Mouse (Mus musculus) T-cell, adult 2 months (primary cell): ENCODE measurements around the gene Fgd4.

Experiments
- DNase-seq: peaks from one replicate; pipeline ENCODE4 v3.0.0; 2022; ENCODE audit warnings: low spot score

Fgd4 gene

GRCm38 (mm10) chr16:16600461-16600860 lies at the start of gene Fgd4:
Gene Fgd4 (minus strand): TSS chr16:16600549.
- DNase-seq = no peak

- DNase-seq = no peak
Observed at GRCm38 (mm10) chr16:16645148-16645547, 44.8 kb upstream of the Fgd4 start.

DNA sequence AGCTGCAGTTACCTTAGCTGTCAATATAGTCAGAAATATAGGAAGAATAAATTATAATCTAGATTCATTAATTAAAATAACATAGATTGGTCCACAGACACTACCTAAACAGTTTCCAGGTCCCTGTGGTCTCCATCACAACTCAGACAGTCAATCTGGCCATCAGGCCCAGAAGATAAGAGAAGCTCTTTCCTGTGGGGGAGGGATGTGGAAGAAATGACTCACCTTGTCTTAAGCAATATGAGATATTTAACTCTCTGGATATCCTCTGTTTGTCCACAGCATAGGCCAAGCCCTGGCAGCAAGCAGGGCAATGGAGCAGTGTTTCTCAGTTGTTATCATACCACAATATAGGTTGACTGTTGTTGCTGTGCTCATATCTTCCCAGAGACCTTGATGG lies 33.4 kb upstream of the Fgd4 start:
- DNase-seq = no peak

DNA sequence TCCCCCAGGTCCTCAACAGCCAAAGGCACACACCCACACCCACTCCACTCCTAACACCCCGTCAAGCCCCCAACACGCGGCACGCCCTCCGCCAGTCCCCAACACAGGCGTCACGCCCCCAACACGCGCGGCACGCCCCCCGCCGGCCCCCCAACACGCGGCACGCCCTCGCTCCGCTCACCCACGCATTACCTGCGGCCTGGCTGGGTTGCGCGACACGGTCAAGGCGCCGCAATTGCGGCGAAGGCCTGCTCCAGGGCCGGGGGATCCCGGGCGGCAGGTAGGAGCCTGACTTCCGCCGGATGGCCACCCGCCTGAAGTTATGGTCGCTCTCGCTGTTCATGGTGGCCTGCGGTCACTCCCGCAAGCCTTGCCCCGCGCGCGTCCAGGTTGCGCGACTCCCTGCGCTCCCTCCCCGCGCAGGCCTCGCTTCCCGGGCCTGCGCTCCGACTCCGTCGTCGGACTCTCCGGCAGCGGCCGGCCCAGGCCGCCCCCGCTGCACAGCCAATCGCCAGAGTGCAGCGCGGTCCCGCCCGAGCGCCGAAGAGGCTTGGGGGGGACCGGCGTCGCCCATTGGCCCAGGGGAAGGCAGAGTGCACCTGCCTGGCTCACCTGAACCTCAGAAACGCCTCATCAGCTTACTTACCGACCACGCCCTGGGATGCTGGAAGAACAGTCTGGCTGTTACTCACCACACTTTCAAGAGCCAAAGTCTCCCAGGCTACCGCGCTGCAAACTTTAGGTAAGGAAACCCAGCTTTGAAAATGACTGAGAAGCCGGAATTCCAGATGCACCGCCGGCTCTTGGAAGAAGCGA lies 555 bp downstream of the Fgd4 start:
- no peak for DNase-seq

GRCm38 (mm10) chr16:16596582-16596981 lies 3.8 kb downstream of the Fgd4 start:
- no peak for DNase-seq

GRCm38 (mm10) chr16:16592622-16593021 lies 7.7 kb downstream of the Fgd4 start:
- DNase-seq = no peak

- DNase-seq = peak; percentile 16
Observed at GRCm38 (mm10) chr16:16584409-16585032, 15.8 kb downstream of the Fgd4 start.

GRCm38 (mm10) chr16:16576556-16576955 lies 23.8 kb downstream of the Fgd4 start:
- DNase-seq = no peak

GRCm38 (mm10) chr16:16574508-16574907 lies 25.8 kb downstream of the Fgd4 start:
- DNase-seq = no peak

DNA sequence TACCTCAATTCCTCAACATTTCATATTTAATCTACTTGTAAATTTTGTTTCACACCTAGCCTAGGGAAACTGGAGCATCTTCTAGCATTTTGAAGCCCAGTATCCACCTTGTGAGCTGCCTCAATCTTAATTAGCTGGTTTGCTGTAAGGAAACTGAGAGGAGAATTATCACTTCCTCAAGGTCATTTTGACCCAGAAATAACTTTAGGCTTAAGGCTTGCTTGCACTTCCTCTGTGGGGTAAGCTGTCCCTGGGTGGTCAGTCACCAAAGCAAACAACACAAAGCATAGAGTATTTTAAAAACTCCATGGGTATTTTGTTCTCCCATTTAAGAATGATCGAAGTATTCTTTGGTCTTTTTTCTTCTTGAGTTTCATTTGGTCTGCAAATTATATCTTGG lies 27.2 kb downstream of the Fgd4 start:
- DNase-seq = no peak

GRCm38 (mm10) chr16:16571356-16571755 lies 29.0 kb downstream of the Fgd4 start:
- DNase-seq = no peak

- no peak for DNase-seq
Observed at GRCm38 (mm10) chr16:16566786-16567185, 33.6 kb downstream of the Fgd4 start.

DNA sequence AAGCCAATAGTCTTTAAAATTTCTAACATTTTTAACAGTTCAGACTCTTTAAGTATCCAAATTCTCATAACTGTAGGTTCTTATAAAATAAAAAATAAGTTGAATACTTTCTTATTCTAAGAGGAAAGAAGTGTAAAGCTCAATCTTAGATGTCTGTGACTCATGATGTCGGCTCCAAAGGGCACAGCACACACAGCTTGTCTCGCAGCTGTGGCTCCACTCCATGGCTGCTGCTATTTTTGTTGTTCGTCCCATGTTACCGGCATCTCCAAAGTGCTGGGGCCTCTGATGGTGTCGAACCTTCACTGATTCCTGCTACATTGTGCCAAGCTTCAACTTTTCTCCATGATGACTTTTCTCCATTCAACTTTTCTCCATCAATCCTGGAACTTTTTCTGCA lies 34.1 kb downstream of the Fgd4 start:
- no peak for DNase-seq

DNA sequence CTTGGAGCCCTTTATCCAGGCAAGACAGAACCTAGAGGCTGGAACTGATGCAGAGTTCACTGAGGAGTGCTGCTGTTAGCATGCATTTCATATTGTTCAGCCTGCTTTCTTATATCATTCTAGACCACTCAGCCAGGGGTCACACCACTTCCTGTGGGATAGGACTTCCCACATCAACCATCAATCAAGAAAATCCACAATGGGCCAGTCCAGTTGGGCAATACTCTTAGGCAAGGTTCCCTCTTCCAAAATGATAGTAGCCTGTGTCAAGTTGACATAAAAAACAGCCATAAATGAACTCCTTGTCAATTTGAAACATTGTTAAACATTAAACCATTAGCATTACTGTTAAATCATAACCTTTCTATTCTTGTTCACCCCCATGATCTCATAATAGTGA lies 34.6 kb downstream of the Fgd4 start:
- no peak for DNase-seq

DNA sequence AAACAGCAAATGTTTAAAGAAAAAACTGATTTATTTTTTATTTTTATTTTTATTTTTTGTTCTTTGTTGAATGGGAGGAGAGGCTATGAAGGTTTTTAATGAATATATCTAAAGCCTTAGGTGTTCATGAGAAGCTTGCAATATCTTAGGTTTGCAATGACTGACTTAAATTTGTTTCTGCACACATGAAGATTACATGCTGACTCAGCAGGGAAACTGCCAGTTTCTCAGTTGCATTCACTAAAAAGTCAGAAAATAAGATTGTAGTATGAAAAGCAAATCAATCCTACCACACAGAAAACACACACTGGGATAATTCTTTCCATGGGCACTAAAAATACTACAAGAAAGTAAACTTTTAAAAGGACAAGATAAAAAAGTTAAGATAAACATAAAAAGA lies 39.6 kb downstream of the Fgd4 start:
- no peak for DNase-seq

DNA sequence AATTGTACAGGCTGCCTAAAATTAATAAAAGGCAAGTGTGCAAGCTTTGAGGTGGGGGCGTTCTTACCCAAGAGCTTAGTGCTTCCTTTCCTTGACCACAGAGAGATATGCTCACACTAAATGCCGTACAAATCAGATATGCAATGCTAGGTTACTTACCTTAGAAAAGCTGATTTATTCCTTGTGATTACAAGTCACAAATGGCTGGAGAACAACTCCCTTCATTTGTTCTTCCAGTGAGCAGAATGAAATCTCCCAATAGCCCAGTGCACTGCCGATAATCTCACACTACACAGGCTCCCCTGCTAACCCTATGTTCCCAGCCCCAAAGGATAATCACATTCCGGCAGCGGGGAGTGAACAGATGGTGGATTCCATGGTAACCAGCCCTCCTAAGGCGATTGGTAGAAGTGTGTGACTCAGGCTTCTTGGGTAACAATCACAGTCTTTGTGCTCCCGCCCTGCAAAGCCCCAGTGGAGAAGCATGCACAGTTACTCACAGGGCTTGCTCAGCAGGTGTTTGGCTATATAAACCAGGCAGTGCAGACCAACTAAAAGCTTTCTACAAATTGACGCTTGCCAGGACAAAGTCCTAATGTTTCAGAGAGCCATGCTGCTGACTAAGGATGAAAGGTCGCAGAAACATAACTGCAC lies 40.3 kb downstream of the Fgd4 start:
- no peak for DNase-seq

- no peak for DNase-seq
Observed at GRCm38 (mm10) chr16:16559016-16559877, 41.1 kb downstream of the Fgd4 start.

GRCm38 (mm10) chr16:16557738-16558137 lies 42.6 kb downstream of the Fgd4 start:
- DNase-seq = no peak

GRCm38 (mm10) chr16:16554098-16554497 lies 46.3 kb downstream of the Fgd4 start:
- DNase-seq = no peak

DNA sequence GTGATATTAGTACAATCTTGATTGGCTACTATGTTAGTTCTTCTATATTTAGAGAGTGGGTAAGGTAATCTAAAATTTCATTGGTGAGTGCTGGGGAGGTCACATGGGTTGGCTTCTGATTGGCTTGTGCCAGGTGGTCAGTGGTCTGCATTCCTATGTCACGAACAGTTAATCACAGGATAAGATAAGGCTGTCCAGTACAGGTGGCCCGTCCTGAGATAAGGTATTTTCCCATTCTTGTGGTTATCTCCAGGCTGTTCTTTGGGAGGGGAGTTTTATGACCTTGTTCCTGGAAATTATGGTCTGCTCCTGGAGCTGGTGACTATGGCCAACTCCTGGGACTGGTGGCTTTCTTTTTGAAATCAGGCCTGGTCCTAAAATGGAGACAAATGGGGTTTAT lies 48.2 kb downstream of the Fgd4 start:
- DNase-seq = no peak

GRCm38 (mm10) chr16:16549105-16549504 lies 51.2 kb downstream of the Fgd4 start:
- no peak for DNase-seq

- no peak for DNase-seq
Observed at GRCm38 (mm10) chr16:16546657-16547056, 53.7 kb downstream of the Fgd4 start.
